Mouse (Mus musculus): ENCODE data around the gene Selenoi. TPM values are rescaled to one million over a fixed set of nuclear protein-coding genes. Genes with fewer than 3 reads are reported as not detected.

Selenoi gene
- total RNA-seq (2012; rRNA removed) (76.3 and 88.0 TPM in 2 replicates), polyA plus RNA-seq (2012; ENCODE audit: insufficient read depth in 1 of 2, insufficient read length in 2 of 2, low read depth in 1 of 2, low replicate concordance in 2 of 2, missing spikeins in 1 of 2) (100 to 1,000 TPM in 1 of 2 experiments, 10 to 100 TPM in 1; 43.4 to 101 TPM)

DNA sequence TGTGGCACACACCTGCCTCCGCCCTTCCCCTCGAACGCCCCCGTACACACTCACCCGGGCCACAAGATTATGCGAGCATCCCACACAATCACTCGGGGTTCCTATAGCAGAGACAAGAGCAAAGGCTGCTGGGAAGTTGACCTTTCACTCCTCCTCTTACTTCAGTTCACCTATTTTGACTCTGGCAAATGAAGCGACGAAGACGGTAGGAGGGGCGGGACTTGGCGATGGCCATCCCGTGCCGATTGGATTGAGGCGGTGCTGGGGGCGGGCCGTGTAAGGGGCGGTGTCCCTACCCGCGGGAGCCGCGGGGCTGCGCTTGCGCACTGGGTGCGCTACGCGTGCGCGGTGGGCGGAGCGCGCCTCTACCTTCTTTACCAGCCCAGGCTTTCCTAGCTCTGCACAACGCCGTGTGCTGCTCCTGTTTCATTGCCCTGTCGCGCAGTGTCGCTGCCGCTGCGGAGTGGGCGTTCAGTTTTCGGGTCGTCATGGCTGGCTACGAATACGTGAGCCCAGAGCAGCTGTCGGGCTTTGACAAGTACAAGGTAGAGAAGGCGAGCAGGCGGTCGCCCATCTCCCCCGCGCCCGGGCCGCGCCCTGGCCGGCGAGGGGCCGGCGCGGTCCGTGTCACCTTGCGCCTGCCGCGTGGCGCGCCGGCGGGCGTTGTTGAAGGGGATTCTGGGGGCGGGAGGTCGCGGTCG lies at the start of gene Selenoi:
Gene Selenoi (plus strand): TSS at position 311 of the 701 bp plus-strand sequence.
- Histone ChIP-seq H3K4me1 (ENCODE audit: control insufficient read depth in 1 of 2, insufficient read depth in 2 of 2, low read length in 2 of 2) (peaks cover 20 to 22% of the 10 kb centered on the region in 2 experiments), H3K79me2 (ENCODE audit: control insufficient read depth, insufficient read depth, low read length, poor library complexity) (peaks cover 51% of the 10 kb centered on the region), H3K9me3 (replicated peaks; ENCODE audit: insufficient read depth, low read length) (no peaks in the 10 kb centered on the region), H3K36me3 (ENCODE audit: control insufficient read depth in 1 of 2, insufficient read depth in 2 of 2, low read length in 2 of 2) (peaks cover 0 to 34% of the 10 kb centered on the region in 2 experiments; a peak in 2 of 4 replicates), H3K4me3 (ENCODE audit: control insufficient read depth in 1 of 2, insufficient read depth in 1 of 2, low read depth in 2 of 2, low read length in 2 of 2) (peak within 1 kb of the TSS; percentile 81 to 85), H3K27me3 (ENCODE audit: control insufficient read depth in 1 of 2, insufficient read depth in 2 of 2, low read length in 2 of 2) (no peaks in the 10 kb centered on the region), H3K9ac (ENCODE audit: control insufficient read depth, low read depth, low read length, poor library complexity, severe bottlenecking) (peak within 1 kb of the TSS; percentile 82), H3K27ac (ENCODE audit: control insufficient read depth, low read depth, low read length) (peak within 1 kb of the TSS; percentile 80)
- DNase-seq (ENCODE audit: low read depth, low spot score): peak; percentile 100
- TF ChIP-seq USF2 (IDR thresholded peaks at IDR 0.05; ENCODE audit: borderline replicate concordance in 1 of 2, insufficient read depth in 1 of 2, low read depth in 1 of 2, low read length in 2 of 2) (no peak), NRF1 (IDR thresholded peaks at IDR 0.05; ENCODE audit: insufficient read depth, low read depth, low read length, poor library complexity, severe bottlenecking) (peak; percentile 98), BHLHE40 (IDR thresholded peaks at IDR 0.05; ENCODE audit: borderline replicate concordance, low read depth, low read length) (no peak), EP300 (IDR thresholded peaks at IDR 0.05; ENCODE audit: low read depth in 1 of 2, low read length in 2 of 2) (peak in 1 of 2 experiments; percentile 30; a peak in 1 of 4 replicates), MEF2A (IDR thresholded peaks at IDR 0.05; ENCODE audit: extremely low read depth, insufficient replicate concordance, low read depth, low read length, poor library complexity, severe bottlenecking) (no peak), TAL1 (IDR thresholded peaks at IDR 0.05; ENCODE audit: low read length) (no peak), RAD21 (IDR thresholded peaks at IDR 0.05; ENCODE audit: low read depth, low read length) (no peak), CTCF (IDR thresholded peaks at IDR 0.05 in 2 of 3, conservative IDR thresholded peaks at IDR 0.05 in 1 of 3; ENCODE audit: control insufficient read depth in 1 of 3, insufficient read depth in 1 of 3, low read depth in 2 of 3, low read length in 3 of 3, poor library complexity in 1 of 3, severe bottlenecking in 1 of 3) (no peak), RCOR1 (IDR thresholded peaks at IDR 0.05; ENCODE audit: low read depth, low read length) (no peak; the same call in 1 of the 2 replicates), ZNF384 (IDR thresholded peaks at IDR 0.05; ENCODE audit: low read depth, low read length) (no peak), CHD2 (IDR thresholded peaks at IDR 0.05; ENCODE audit: low read length) (peak; percentile 75), ELF1 (IDR thresholded peaks at IDR 0.05; ENCODE audit: low read depth, low read length) (peak; percentile 61), ZMIZ1 (IDR thresholded peaks at IDR 0.05; ENCODE audit: low read depth, low read length) (peak; percentile 97), GABPA (IDR thresholded peaks at IDR 0.05; ENCODE audit: low read depth, low read length) (no peak), MAX (IDR thresholded peaks at IDR 0.05; ENCODE audit: low read length) (peak; percentile 82; the same call in 1 of the 2 replicates), POLR2AphosphoS2 (IDR thresholded peaks at IDR 0.05; ENCODE audit: low read length) (peak; percentile 97), E2F4 (IDR thresholded peaks at IDR 0.05; ENCODE audit: borderline replicate concordance, low read depth, low read length) (no peak), HCFC1 (IDR thresholded peaks at IDR 0.05; ENCODE audit: low read depth, low read length) (peak; percentile 90), POLR2A (IDR thresholded peaks at IDR 0.05; ENCODE audit: control insufficient read depth in 1 of 2, insufficient read depth in 1 of 2, low read depth in 1 of 2, low read length in 2 of 2, poor library complexity in 1 of 2) (peak; percentile 97), USF1 (IDR thresholded peaks at IDR 0.05; ENCODE audit: low read depth, low read length) (0 out of 2 replicates have a peak, but pooled peaks have one; percentile 31), MYC (IDR thresholded peaks at IDR 0.05; ENCODE audit: low read depth, low read length) (peak; percentile 84), POLR2AphosphoS5 (IDR thresholded peaks at IDR 0.05; ENCODE audit: borderline replicate concordance, low read depth, low read length) (no peak), SMC3 (IDR thresholded peaks at IDR 0.05; ENCODE audit: low read depth, low read length) (no peak), ZKSCAN1 (IDR thresholded peaks at IDR 0.05; ENCODE audit: low read depth, low read length) (no peak), CHD1 (IDR thresholded peaks at IDR 0.05; ENCODE audit: low read depth, low read length) (no peak), KAT2A (conservative IDR thresholded peaks at IDR 0.05; ENCODE audit: low read depth, low read length) (peak; percentile 64), MAZ (IDR thresholded peaks at IDR 0.05; ENCODE audit: low read depth, low read length) (no peak; the same call in 1 of the 2 replicates), TBP (IDR thresholded peaks at IDR 0.05; ENCODE audit: low read depth, low read length) (peak; percentile 94), SIN3A (IDR thresholded peaks at IDR 0.05; ENCODE audit: low read length) (peak; percentile 96), JUND (IDR thresholded peaks at IDR 0.05; ENCODE audit: low read depth, low read length) (no peak), ZC3H11A (IDR thresholded peaks at IDR 0.05; ENCODE audit: low read depth, low read length) (no peak), GATA1 (IDR thresholded peaks at IDR 0.05; ENCODE audit: low read depth, low read length) (0 out of 2 replicates have a peak, but pooled peaks have one; percentile 4), MAFK (IDR thresholded peaks at IDR 0.05; ENCODE audit: borderline replicate concordance, low read depth, low read length) (no peak), TCF12 (IDR thresholded peaks at IDR 0.05; ENCODE audit: low read depth, low read length) (peak; percentile 55), MXI1 (IDR thresholded peaks at IDR 0.05; ENCODE audit: low read depth, low read length) (peak; percentile 96)

Data from MEL (cell line).